Comparison of ENCODE assay signal across 8 mouse cellular contexts in genomic region chr5:8798752-8799115, GRCm38 (mm10). TPM values are rescaled to one million over a fixed set of nuclear protein-coding genes. Genes with fewer than 3 reads are reported as not detected.
DNase-seq lines count a peak whose midpoint lies in the region; ATAC-seq and TF ChIP-seq lines count a peak whose summit lies in the region.

No protein-coding gene starts in this region.

- H3K9me3 ChIP-seq in heart, embryonic 10.5 days = no peaks in the 10 kb centered on the region
- no peaks in the 10 kb centered on the region for H3K9me3 ChIP-seq in ES-E14 (ENCODE audit: control insufficient read depth, insufficient read depth, low read depth, low read length)
- no peaks in the 10 kb centered on the region for H3K9me3 ChIP-seq in hindbrain, embryonic 10.5 days

- H3K27me3 ChIP-seq in heart, embryonic 10.5 days (ENCODE audit: insufficient read depth, poor library complexity, severe bottlenecking) = no peaks in the 10 kb centered on the region
- H3K27me3 ChIP-seq in hindbrain, embryonic 10.5 days (ENCODE audit: insufficient read depth, poor library complexity, severe bottlenecking) = 0 out of 2 replicates have a peak, but pooled peaks cover 4% of the 10 kb centered on the region

- in situ Hi-C loops in ES-E14 (cut with MboI; ENCODE audit: low sequenced_read_pairs in 2 of 2, unreplicated experiment in 2 of 2) = no loop called here

- 32% methylated on average over 10 of the region's 10 CpGs for WGBS in heart, embryonic 10.5 days
- WGBS in hindbrain, embryonic 10.5 days = 34% methylated on average over 10 of the region's 10 CpGs

- no peak for DNase-seq in heart, embryonic 10.5 days (ENCODE audit: low spot score)
- no peak for DNase-seq in heart, adult 9 months (ENCODE audit: low spot score in 2 of 2)
- no peak for DNase-seq in ES-E14 (ENCODE audit: low read depth, low spot score)
- no peak for DNase-seq in hindbrain, embryonic 10.5 days (ENCODE audit: low spot score)
- no peak for DNase-seq in right cerebral cortex, postnatal 14 days
- DNase-seq in spleen, postnatal 4 days (ENCODE audit: low spot score in 2 of 2) = no peak
- no peak for DNase-seq in right cerebral cortex, postnatal 25 days

- H3K9ac ChIP-seq in ES-E14 (ENCODE audit: insufficient read depth, low read depth, low read length, poor library complexity, severe bottlenecking) = peak overlapping the region; percentile 83; the same call in 1 of the 2 replicates

- H3K4me1 ChIP-seq in heart, embryonic 10.5 days = 0 out of 2 replicates have a peak, but pooled peaks cover 4% of the 10 kb centered on the region
- H3K4me1 ChIP-seq in ES-E14 (ENCODE audit: control insufficient read depth in 2 of 2, insufficient read depth in 2 of 2, low read length in 2 of 2, poor library complexity in 1 of 2) = peaks cover 0 to 4% of the 10 kb centered on the region in 2 experiments; a peak in 1 of 4 replicates
- H3K4me1 ChIP-seq in hindbrain, embryonic 10.5 days (replicated peaks) = 0 out of 2 replicates have a peak, but pooled peaks cover 8% of the 10 kb centered on the region

- peak overlapping the region; percentile 73 for H3K4me3 ChIP-seq in heart, embryonic 10.5 days
- peak overlapping the region; percentile 84 to 87 for H3K4me3 ChIP-seq in ES-E14 (ENCODE audit: insufficient read depth in 1 of 2, low read depth in 1 of 2, low read length in 2 of 2, poor library complexity in 1 of 2, severe bottlenecking in 1 of 2)
- H3K4me3 ChIP-seq in hindbrain, embryonic 10.5 days = peak overlapping the region; percentile 66

- no peaks in the 10 kb centered on the region for H3K36me3 ChIP-seq in heart, embryonic 10.5 days
- H3K36me3 ChIP-seq in ES-E14 (ENCODE audit: control insufficient read depth, insufficient read depth, low read length, poor library complexity, severe bottlenecking) = 0 out of 2 replicates have a peak, but pooled peaks cover 2% of the 10 kb centered on the region
- no peaks in the 10 kb centered on the region for H3K36me3 ChIP-seq in hindbrain, embryonic 10.5 days

- peak; percentile 11; the same call in 1 of the 2 replicates for ATAC-seq in megakaryocyte progenitor cell, adult 5-6 weeks (replicated peaks; ENCODE audit: poor library complexity)

- H3K27ac ChIP-seq in heart, embryonic 10.5 days = no peak overlapping the region
- no peak overlapping the region for H3K27ac ChIP-seq in ES-E14 (ENCODE audit: insufficient read depth, low read depth, low read length, poor library complexity, severe bottlenecking)
- no peak overlapping the region; the same call in 1 of the 2 replicates for H3K27ac ChIP-seq in hindbrain, embryonic 10.5 days

TF ChIP-seq in ES-E14, 5 proteins besides CTCF, POLR2A, EP300 and RAD21:
- TF ChIP-seq CHD2 (IDR thresholded peaks at IDR 0.05; ENCODE audit: low read depth, low read length) (no peak), MAFK (IDR thresholded peaks at IDR 0.05; ENCODE audit: insufficient read depth, low read depth, low read length) (no peak), ZNF384 (IDR thresholded peaks at IDR 0.05; ENCODE audit: low read depth, low read length) (no peak), HCFC1 (IDR thresholded peaks at IDR 0.05; ENCODE audit: borderline replicate concordance, insufficient read depth, low read length) (no peak), ZC3H11A (IDR thresholded peaks at IDR 0.05; ENCODE audit: borderline replicate concordance, low read depth, low read length) (no peak)

RNA-seq across cellular contexts. Expression of gene Abcb1b, which starts 0.8 kb away (rescaled TPM):
- polyA plus RNA-seq in heart, embryonic 10.5 days (2016; fragmentation: Nextera tagmentation; extraction: Ambion mirVana) = 0.80 and 1.1 TPM in 2 replicates
- total RNA-seq in ES-E14 (2012; rRNA removed) = 72.2 and 76.6 TPM in 2 replicates
- 0.34 and 0.54 TPM in 2 replicates for polyA plus RNA-seq in hindbrain, embryonic 10.5 days (2016; fragmentation: Nextera tagmentation; extraction: Ambion mirVana)
- 11.4 and 17.3 TPM in 2 replicates for total RNA-seq in megakaryocyte progenitor cell, adult 5-6 weeks (2015)
- 26.9 and 27.2 TPM in 2 replicates for total RNA-seq in megakaryocyte progenitor cell, adult 5-6 weeks (2017)
